Mouse (Mus musculus): ENCODE data around the gene Angptl7.

GRCm38 (mm10) chr4:148515313-148515712 is 15.1 kb upstream of the Angptl7 start:
- TF ChIP-seq TAL1 (IDR thresholded peaks at IDR 0.05; ENCODE audit: low read length), result no peak
- TF ChIP-seq GATA1 (IDR thresholded peaks at IDR 0.05; ENCODE audit: low read length), result no peak
